Mouse (Mus musculus) urinary bladder, postnatal 25 days (tissue): ENCODE results near the gene Atp2a3.

Experiments
- DNase-seq: peaks from one replicate; pipeline ENCODE4 v3.0.0; 2022; ENCODE audit warnings: low spot score

Atp2a3 gene

GRCm38 (mm10) chr11:73036889-73037288 lies 75.9 kb downstream of the Atp2a3 start:
- no peak for DNase-seq

DNA sequence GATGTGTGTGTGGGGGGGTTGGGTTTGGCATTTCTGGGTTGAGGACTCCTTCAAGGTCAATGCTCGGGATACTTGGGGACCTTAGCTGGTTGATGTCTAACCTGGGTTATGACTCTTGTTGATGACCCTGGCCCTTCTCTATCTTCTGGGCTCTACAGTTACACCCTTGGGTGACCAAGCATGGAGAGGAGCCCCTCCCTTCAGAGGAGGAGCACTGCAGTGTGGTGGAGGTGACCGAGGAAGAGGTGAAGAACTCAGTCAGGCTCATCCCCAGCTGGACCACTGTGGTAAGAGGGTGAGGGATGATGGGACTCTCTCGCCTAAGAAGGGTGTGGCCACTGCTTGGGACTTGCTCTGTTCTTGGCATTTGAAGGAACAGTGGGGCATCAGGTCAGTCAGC lies 76.7 kb downstream of the Atp2a3 start:
- DNase-seq = no peak

GRCm38 (mm10) chr11:73039102-73039799 lies 78.3 kb downstream of the Atp2a3 start:
- peak; percentile 55 for DNase-seq
